Mouse (Mus musculus): Measurements from ENCODE around the gene Akirin2.

Gene Akirin2

GRCm38 (mm10) chr4:34583427-34583826, 32.7 kb downstream of the Akirin2 start:
- peak in 1 of 2 experiments; percentile 56 for DNase-seq (ENCODE audit: inconsistent age in 2 of 2, low spot score in 1 of 2)

GRCm38 (mm10) chr4:34584871-34585607, 34.3 kb downstream of the Akirin2 start:
- DNase-seq (ENCODE audit: inconsistent age in 2 of 2, low spot score in 1 of 2): no peak

GRCm38 (mm10) chr4:34603123-34603522, 52.4 kb downstream of the Akirin2 start:
- no peak for DNase-seq (ENCODE audit: inconsistent age in 2 of 2, low spot score in 1 of 2)

GRCm38 (mm10) chr4:34606658-34607057, 55.9 kb downstream of the Akirin2 start:
- no peak for DNase-seq (ENCODE audit: inconsistent age in 2 of 2, low spot score in 1 of 2)

GRCm38 (mm10) chr4:34613571-34614145, 62.9 kb downstream of the Akirin2 start:
- peak in 1 of 2 experiments; percentile 59 for DNase-seq (ENCODE audit: inconsistent age in 2 of 2, low spot score in 1 of 2)

GRCm38 (mm10) chr4:34614630-34615094, 63.9 kb downstream of the Akirin2 start, which contains the start of the genes Orc3 and Rars2:
Orc3 (minus strand) TSS chr4:34614944.
Rars2 (plus strand) TSS chr4:34614957.
- DNase-seq (ENCODE audit: inconsistent age in 2 of 2, low spot score in 1 of 2): peak; percentile 95 to 97

- peak; percentile 18 to 75 for DNase-seq (ENCODE audit: inconsistent age in 2 of 2, low spot score in 1 of 2)
Observed at GRCm38 (mm10) chr4:34615303-34615702, 64.6 kb downstream of the Akirin2 start.

- DNase-seq (ENCODE audit: inconsistent age in 2 of 2, low spot score in 1 of 2): no peak
Observed at GRCm38 (mm10) chr4:34616146-34616545, 65.4 kb downstream of the Akirin2 start.
